Mouse (Mus musculus): ENCODE measurements at regions not wholly inside any gene's neighbourhood (a gene's known extent, or its start where the extent isn't known, plus 50 kb on each side); places are given as distances from the start of the nearest gene placed in this dataset.

DNA sequence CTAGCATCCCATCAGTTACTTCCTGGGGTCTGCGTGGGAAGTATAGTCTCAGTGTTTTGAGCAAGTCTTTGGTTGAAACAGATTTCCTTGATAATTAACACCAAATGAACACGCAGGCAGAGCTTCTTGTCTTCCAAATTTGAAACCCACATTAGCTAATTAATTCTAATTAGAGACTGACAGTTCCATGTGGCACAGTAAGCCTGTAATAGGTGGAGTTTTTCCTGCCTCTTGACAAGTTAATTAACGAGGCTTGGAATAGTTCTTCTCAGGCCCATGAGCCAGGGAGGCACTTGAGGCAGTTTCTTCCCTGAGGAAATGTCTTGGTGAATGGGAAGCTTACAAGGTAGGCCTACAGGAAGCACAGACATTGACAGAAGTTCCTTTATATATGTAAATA is 320.4 kb upstream of the Chd6 start:
- H3K27ac ChIP-seq (ENCODE audit: insufficient read depth, low read length) = no peak overlapping the region
- TF ChIP-seq POLR2A (IDR thresholded peaks at IDR 0.05; ENCODE audit: insufficient read depth, low read length) (no peak), CTCF (IDR thresholded peaks at IDR 0.05; ENCODE audit: low read depth, low read length) (no peak), EP300 (IDR thresholded peaks at IDR 0.05; ENCODE audit: insufficient read depth, low read depth, low read length) (no peak)
- H3K36me3 ChIP-seq (ENCODE audit: control insufficient read depth, insufficient read depth, low read length, poor library complexity, severe bottlenecking) = no peaks in the 10 kb centered on the region

DNA sequence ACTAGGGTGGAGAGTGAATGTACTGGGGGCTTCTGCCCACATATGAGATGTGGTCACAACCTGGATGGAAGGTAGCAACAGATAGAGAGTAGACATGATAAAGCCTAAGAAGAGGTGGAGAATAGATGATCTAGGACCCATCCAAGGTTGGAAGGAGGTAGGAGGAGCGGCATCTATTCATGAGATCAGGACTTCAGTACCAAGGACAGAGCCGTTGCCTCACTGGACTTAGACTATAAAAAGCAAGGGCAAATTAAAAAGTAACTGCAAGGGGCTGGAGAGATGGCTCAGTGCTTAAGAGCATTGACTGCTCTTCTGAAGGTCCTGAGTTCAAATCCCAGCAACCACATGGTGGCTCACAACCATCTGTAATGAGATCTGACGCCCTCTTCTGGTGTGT is 316.7 kb upstream of the Chd6 start:
- TF ChIP-seq POLR2A (IDR thresholded peaks at IDR 0.05; ENCODE audit: insufficient read depth, low read length) (no peak), EP300 (IDR thresholded peaks at IDR 0.05; ENCODE audit: insufficient read depth, low read depth, low read length) (no peak), CTCF (IDR thresholded peaks at IDR 0.05; ENCODE audit: low read depth, low read length) (no peak)
- no peaks in the 10 kb centered on the region for H3K9me3 ChIP-seq (replicated peaks; ENCODE audit: control insufficient read depth, insufficient read depth, low read length, poor library complexity, severe bottlenecking)
- H3K27ac ChIP-seq (ENCODE audit: insufficient read depth, low read length) = no peak overlapping the region
- no peak overlapping the region for H3K9ac ChIP-seq (ENCODE audit: low read depth, poor library complexity, severe bottlenecking)
- H3K4me3 ChIP-seq (ENCODE audit: low read depth, low read length) = no peak overlapping the region
- no peaks in the 10 kb centered on the region for H3K36me3 ChIP-seq (ENCODE audit: control insufficient read depth, insufficient read depth, low read length, poor library complexity, severe bottlenecking)
- no peaks in the 10 kb centered on the region for H3K27me3 ChIP-seq (ENCODE audit: control insufficient read depth, insufficient read depth, low read length, poor library complexity, severe bottlenecking)
- no peaks in the 10 kb centered on the region for H3K4me1 ChIP-seq (ENCODE audit: control insufficient read depth, insufficient read depth, low read length)

More for the DNA sequence above, 320.4 kb upstream of the Chd6 start:
- Histone ChIP-seq H3K9ac (ENCODE audit: low read depth, poor library complexity, severe bottlenecking) (no peak overlapping the region), H3K4me3 (ENCODE audit: low read depth, low read length) (no peak overlapping the region), H3K27me3 (ENCODE audit: control insufficient read depth, insufficient read depth, low read length, poor library complexity, severe bottlenecking) (no peaks in the 10 kb centered on the region), H3K4me1 (ENCODE audit: control insufficient read depth, insufficient read depth, low read length) (no peaks in the 10 kb centered on the region), H3K9me3 (replicated peaks; ENCODE audit: control insufficient read depth, insufficient read depth, low read length, poor library complexity, severe bottlenecking) (no peaks in the 10 kb centered on the region)

- Histone ChIP-seq H3K9ac (ENCODE audit: low read depth, poor library complexity, severe bottlenecking) (no peak overlapping the region), H3K27me3 (ENCODE audit: control insufficient read depth, insufficient read depth, low read length, poor library complexity, severe bottlenecking) (no peaks in the 10 kb centered on the region), H3K4me3 (ENCODE audit: low read depth, low read length) (no peak overlapping the region), H3K27ac (ENCODE audit: insufficient read depth, low read length) (no peak overlapping the region), H3K4me1 (ENCODE audit: control insufficient read depth, insufficient read depth, low read length) (no peaks in the 10 kb centered on the region), H3K36me3 (ENCODE audit: control insufficient read depth, insufficient read depth, low read length, poor library complexity, severe bottlenecking) (no peaks in the 10 kb centered on the region), H3K9me3 (replicated peaks; ENCODE audit: control insufficient read depth, insufficient read depth, low read length, poor library complexity, severe bottlenecking) (no peaks in the 10 kb centered on the region)
- TF ChIP-seq EP300 (IDR thresholded peaks at IDR 0.05; ENCODE audit: insufficient read depth, low read depth, low read length) = no peak
- no peak for TF ChIP-seq CTCF (IDR thresholded peaks at IDR 0.05; ENCODE audit: low read depth, low read length)
- no peak for TF ChIP-seq POLR2A (IDR thresholded peaks at IDR 0.05; ENCODE audit: insufficient read depth, low read length)
Measured at GRCm38 (mm10) chr2:161418062-161418461, 309.2 kb upstream of the Chd6 start.

GRCm38 (mm10) chr2:161416218-161416927 is 307.5 kb upstream of the Chd6 start:
- no peaks in the 10 kb centered on the region for H3K36me3 ChIP-seq (ENCODE audit: control insufficient read depth, insufficient read depth, low read length, poor library complexity, severe bottlenecking)
- no peak overlapping the region for H3K4me3 ChIP-seq (ENCODE audit: low read depth, low read length)
- no peaks in the 10 kb centered on the region for H3K27me3 ChIP-seq (ENCODE audit: control insufficient read depth, insufficient read depth, low read length, poor library complexity, severe bottlenecking)
- no peaks in the 10 kb centered on the region for H3K9me3 ChIP-seq (replicated peaks; ENCODE audit: control insufficient read depth, insufficient read depth, low read length, poor library complexity, severe bottlenecking)
- H3K27ac ChIP-seq (ENCODE audit: insufficient read depth, low read length) = no peak overlapping the region
- no peaks in the 10 kb centered on the region for H3K4me1 ChIP-seq (ENCODE audit: control insufficient read depth, insufficient read depth, low read length)
- no peak overlapping the region for H3K9ac ChIP-seq (ENCODE audit: low read depth, poor library complexity, severe bottlenecking)
- TF ChIP-seq EP300 (IDR thresholded peaks at IDR 0.05; ENCODE audit: insufficient read depth, low read depth, low read length) = no peak
- no peak for TF ChIP-seq POLR2A (IDR thresholded peaks at IDR 0.05; ENCODE audit: insufficient read depth, low read length)
- no peak for TF ChIP-seq CTCF (IDR thresholded peaks at IDR 0.05; ENCODE audit: low read depth, low read length)

- no peak overlapping the region for H3K9ac ChIP-seq (ENCODE audit: low read depth, poor library complexity, severe bottlenecking)
- H3K9me3 ChIP-seq (replicated peaks; ENCODE audit: control insufficient read depth, insufficient read depth, low read length, poor library complexity, severe bottlenecking) = no peaks in the 10 kb centered on the region
- H3K4me3 ChIP-seq (ENCODE audit: low read depth, low read length) = no peak overlapping the region
- H3K27me3 ChIP-seq (ENCODE audit: control insufficient read depth, insufficient read depth, low read length, poor library complexity, severe bottlenecking) = no peaks in the 10 kb centered on the region
- H3K36me3 ChIP-seq (ENCODE audit: control insufficient read depth, insufficient read depth, low read length, poor library complexity, severe bottlenecking) = no peaks in the 10 kb centered on the region
- no peak for TF ChIP-seq CTCF (IDR thresholded peaks at IDR 0.05; ENCODE audit: low read depth, low read length)
- no peaks in the 10 kb centered on the region for H3K4me1 ChIP-seq (ENCODE audit: control insufficient read depth, insufficient read depth, low read length)
- no peak overlapping the region for H3K27ac ChIP-seq (ENCODE audit: insufficient read depth, low read length)
Measured at GRCm38 (mm10) chr2:161408306-161408705, 299.4 kb upstream of the Chd6 start.

DNA sequence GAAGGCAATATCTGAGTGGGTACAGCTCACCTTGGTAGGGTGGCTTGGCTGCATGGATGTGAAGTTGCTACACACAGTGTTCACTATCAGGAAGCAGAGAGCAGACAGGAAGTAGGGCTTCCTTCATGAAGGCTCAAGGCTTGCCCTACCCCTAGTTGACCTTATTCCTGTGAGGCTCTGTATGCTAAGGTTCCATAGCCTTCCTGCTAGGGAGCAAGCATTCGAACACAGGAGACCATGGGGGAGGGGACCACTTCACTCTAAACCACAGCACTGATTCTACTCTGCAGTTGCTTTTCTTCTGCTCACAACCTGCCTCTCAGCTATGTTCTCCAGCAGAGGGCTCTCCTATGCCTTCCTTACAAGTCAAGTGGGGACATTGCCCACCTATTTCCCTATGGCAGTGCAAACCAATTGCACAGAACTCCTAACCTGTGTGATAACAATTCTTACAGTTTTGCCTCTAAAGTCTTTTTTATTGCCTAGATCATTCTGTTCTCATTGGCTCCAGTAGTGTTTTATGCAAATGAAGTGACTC is 297.0 kb upstream of the Chd6 start:
- H3K4me1 ChIP-seq (ENCODE audit: control insufficient read depth, insufficient read depth, low read length) = no peaks in the 10 kb centered on the region
- no peaks in the 10 kb centered on the region for H3K27me3 ChIP-seq (ENCODE audit: control insufficient read depth, insufficient read depth, low read length, poor library complexity, severe bottlenecking)
- no peaks in the 10 kb centered on the region for H3K9me3 ChIP-seq (replicated peaks; ENCODE audit: control insufficient read depth, insufficient read depth, low read length, poor library complexity, severe bottlenecking)
- TF ChIP-seq POLR2A (IDR thresholded peaks at IDR 0.05; ENCODE audit: insufficient read depth, low read length) (no peak), CTCF (IDR thresholded peaks at IDR 0.05; ENCODE audit: low read depth, low read length) (no peak), EP300 (IDR thresholded peaks at IDR 0.05; ENCODE audit: insufficient read depth, low read depth, low read length) (no peak)
- H3K4me3 ChIP-seq (ENCODE audit: low read depth, low read length) = no peak overlapping the region
- H3K36me3 ChIP-seq (ENCODE audit: control insufficient read depth, insufficient read depth, low read length, poor library complexity, severe bottlenecking) = no peaks in the 10 kb centered on the region
- no peak overlapping the region for H3K9ac ChIP-seq (ENCODE audit: low read depth, poor library complexity, severe bottlenecking)
- no peak overlapping the region for H3K27ac ChIP-seq (ENCODE audit: insufficient read depth, low read length)

Data from ES-Bruce4 (cell line).